Mouse (Mus musculus) common myeloid progenitor, adult 5-6 weeks (primary cell): ENCODE results near the gene Txndc15. TPM values are rescaled to one million over a fixed set of nuclear protein-coding genes. Genes with fewer than 3 reads are reported as not detected.

Experiments
- ATAC-seq: replicated peaks from 2 replicates; pipeline ENCODE4 v1.8.0; 2016; ENCODE audit warnings: low read depth, mild to moderate bottlenecking, moderate TSS enrichment, inconsistent platforms; ENCODE audit not compliant: poor library complexity, severe bottlenecking
- total RNA-seq: library from RNA; stranded (forward); fragments of 200-1000, 187-1606 nt; gene quantifications from 2 replicates; pipeline ENCODE4 v1.2.3, GENCODE M21; 2017

Gene Txndc15
- total RNA-seq, 1 experiment from 2014 or later, result 31.4 TPM

GRCm38 (mm10) chr13:55727120-55727838 lies 12.8 kb downstream of the Txndc15 start, which contains the start of gene Pcbd2:
Gene Pcbd2, plus strand, starts transcription at chr13:55727368.
- ATAC-seq, result peak; percentile 64

GRCm38 (mm10) chr13:55727839-55728238 lies 13.4 kb downstream of the Txndc15 start:
- peak; percentile 87 for ATAC-seq

GRCm38 (mm10) chr13:55730716-55731115 lies 16.3 kb downstream of the Txndc15 start:
- no peak for ATAC-seq

GRCm38 (mm10) chr13:55732121-55732520 lies 17.7 kb downstream of the Txndc15 start:
- 0 out of 2 replicates have a peak, but pooled peaks have one; percentile 29 for ATAC-seq

- ATAC-seq, result no peak
Observed at GRCm38 (mm10) chr13:55733628-55734502, 19.4 kb downstream of the Txndc15 start.

- ATAC-seq, result no peak
Observed at GRCm38 (mm10) chr13:55737885-55738284, 23.4 kb downstream of the Txndc15 start.

GRCm38 (mm10) chr13:55742306-55742705 lies 27.9 kb downstream of the Txndc15 start:
- no peak for ATAC-seq

GRCm38 (mm10) chr13:55754380-55754779 lies 39.9 kb downstream of the Txndc15 start:
- ATAC-seq, result peak; percentile 65

- ATAC-seq, result no peak
Observed at GRCm38 (mm10) chr13:55756789-55757188, 42.3 kb downstream of the Txndc15 start.

- no peak for ATAC-seq
Observed at GRCm38 (mm10) chr13:55757645-55758044, 43.2 kb downstream of the Txndc15 start.

- ATAC-seq, result no peak
Observed at GRCm38 (mm10) chr13:55760576-55760975, 46.1 kb downstream of the Txndc15 start.

- ATAC-seq, result no peak
Observed at GRCm38 (mm10) chr13:55761486-55761885, 47.0 kb downstream of the Txndc15 start.

GRCm38 (mm10) chr13:55774352-55774751 lies 59.9 kb downstream of the Txndc15 start:
- no peak for ATAC-seq

GRCm38 (mm10) chr13:55775056-55775455 lies 60.6 kb downstream of the Txndc15 start:
- no peak for ATAC-seq

Other genes starting within 250 kb of the Txndc15 start
- gene Dbn1, start 226.5 kb upstream of the Txndc15 start, total RNA-seq, result 1.1 and 5.3 TPM in 2 replicates
- gene Pdlim7, start 201.0 kb upstream of the Txndc15 start, total RNA-seq, result 4.6 and 12.2 TPM in 2 replicates
- gene Dok3, start 185.4 kb upstream of the Txndc15 start, total RNA-seq, result 8.3 and 9.6 TPM in 2 replicates
- 59.8 and 62.8 TPM in 2 replicates for gene Ddx41, start 178.0 kb upstream of the Txndc15 start, total RNA-seq
- 18.4 and 28.0 TPM in 2 replicates for gene Fam193b, start 143.5 kb upstream of the Txndc15 start, total RNA-seq
- 149 and 150 TPM in 2 replicates for gene Tmed9, start 140.9 kb upstream of the Txndc15 start, total RNA-seq
- 13.3 and 14.2 TPM in 2 replicates for gene B4galt7, start 114.8 kb upstream of the Txndc15 start, total RNA-seq
- gene Caml, start 91.6 kb upstream of the Txndc15 start, total RNA-seq, result 62.9 and 63.5 TPM in 2 replicates
- gene Ddx46, start 79.6 kb upstream of the Txndc15 start, total RNA-seq, result 120 and 155 TPM in 2 replicates
- gene B230219D22Rik, start 21.5 kb upstream of the Txndc15 start, total RNA-seq, result 46.0 and 50.2 TPM in 2 replicates
- 11.1 and 21.6 TPM in 2 replicates for gene Pcbd2, start 12.7 kb downstream of the Txndc15 start, total RNA-seq
- gene Catsper3, start 69.9 kb downstream of the Txndc15 start, total RNA-seq, result 0.19 TPM in 1 of 2 replicates, not detected in the other
- gene Pitx1, start 121.5 kb downstream of the Txndc15 start, total RNA-seq, result not detected in 2 replicates